Mouse (Mus musculus): ENCODE measurements around the gene Amotl1. TPM values are rescaled to one million over a fixed set of nuclear protein-coding genes. Genes with fewer than 3 reads are reported as not detected.

Gene Amotl1
- polyA plus RNA-seq, 1 experiment, result 17.3 TPM

GRCm38 (mm10) chr9:14663591-14663990, 18.7 kb upstream of the Amotl1 start:
- Histone ChIP-seq H3K79me3 (ENCODE audit: low read depth) (no peaks in the 10 kb centered on the region), H3K36me3 (ENCODE audit: control insufficient read depth, insufficient read depth) (no peaks in the 10 kb centered on the region), H3K27me3 (ENCODE audit: control insufficient read depth, insufficient read depth, insufficient read length) (peaks cover 8% of the 10 kb centered on the region), H3ac (ENCODE audit: control insufficient read depth, insufficient read length, low read depth) (no peak overlapping the region), H3K4me3 (ENCODE audit: insufficient read depth, poor library complexity, severe bottlenecking) (no peak overlapping the region), H3K79me2 (ENCODE audit: control insufficient read depth, insufficient read depth) (no peaks in the 10 kb centered on the region)
- TF ChIP-seq MAX (IDR thresholded peaks at IDR 0.05) (no peak), MYOG (IDR thresholded peaks at IDR 0.05; ENCODE audit: control insufficient read depth, extremely low read depth, insufficient read length) (no peak), USF1 (IDR thresholded peaks at IDR 0.05; ENCODE audit: low read depth) (no peak), FOSL1 (IDR thresholded peaks at IDR 0.05; ENCODE audit: insufficient read depth, low read length, poor library complexity, severe bottlenecking) (no peak), CEBPB (IDR thresholded peaks at IDR 0.05; ENCODE audit: low read depth) (no peak), CTCF (IDR thresholded peaks at IDR 0.05; ENCODE audit: control insufficient read depth, insufficient read depth, insufficient read length) (no peak), MYOD1 (IDR thresholded peaks at IDR 0.05; ENCODE audit: control insufficient read depth, insufficient read length, low read depth) (no peak)

- TF ChIP-seq FOSL1 (IDR thresholded peaks at IDR 0.05; ENCODE audit: insufficient read depth, low read length, poor library complexity, severe bottlenecking) (no peak), MYOG (IDR thresholded peaks at IDR 0.05; ENCODE audit: control insufficient read depth, extremely low read depth, insufficient read length) (no peak), CTCF (IDR thresholded peaks at IDR 0.05; ENCODE audit: control insufficient read depth, insufficient read depth, insufficient read length) (no peak), CEBPB (IDR thresholded peaks at IDR 0.05; ENCODE audit: low read depth) (no peak), USF1 (IDR thresholded peaks at IDR 0.05; ENCODE audit: low read depth) (no peak), MAX (IDR thresholded peaks at IDR 0.05) (no peak), MYOD1 (IDR thresholded peaks at IDR 0.05; ENCODE audit: control insufficient read depth, insufficient read length, low read depth) (no peak)
- H3K4me3 ChIP-seq (ENCODE audit: insufficient read depth, poor library complexity, severe bottlenecking), result no peak overlapping the region
- no peaks in the 10 kb centered on the region for H3K36me3 ChIP-seq (ENCODE audit: control insufficient read depth, insufficient read depth)
- peaks cover 8% of the 10 kb centered on the region for H3K27me3 ChIP-seq (ENCODE audit: control insufficient read depth, insufficient read depth, insufficient read length)
- H3ac ChIP-seq (ENCODE audit: control insufficient read depth, insufficient read length, low read depth), result no peak overlapping the region
- H3K79me2 ChIP-seq (ENCODE audit: control insufficient read depth, insufficient read depth), result no peaks in the 10 kb centered on the region
- H3K79me3 ChIP-seq (ENCODE audit: low read depth), result no peaks in the 10 kb centered on the region
These were observed 18.0 kb upstream of the Amotl1 start for GRCm38 (mm10) chr9:14662876-14663275.

DNA sequence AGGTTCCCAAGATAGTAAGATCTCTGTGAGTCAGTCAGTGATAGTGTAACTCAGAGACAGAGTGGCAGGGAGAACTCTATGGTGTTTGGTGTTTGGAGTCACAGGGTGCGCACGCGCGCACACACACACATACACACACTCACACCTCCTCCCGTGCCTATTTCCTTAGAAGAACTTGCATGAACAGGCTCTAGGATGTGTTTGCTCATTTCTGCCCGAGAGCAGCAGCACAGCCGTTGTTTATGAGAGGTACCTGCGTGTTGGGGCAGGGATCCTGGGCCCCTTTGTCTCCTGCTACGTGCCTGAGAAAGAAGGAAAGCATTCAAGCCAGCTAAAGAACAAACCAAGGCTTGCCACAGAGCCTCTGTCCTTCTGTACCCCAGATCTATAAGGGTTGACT, 17.3 kb upstream of the Amotl1 start:
- no peaks in the 10 kb centered on the region for H3K79me3 ChIP-seq (ENCODE audit: low read depth)
- H3K4me3 ChIP-seq (ENCODE audit: insufficient read depth, poor library complexity, severe bottlenecking), result no peak overlapping the region
- H3K79me2 ChIP-seq (ENCODE audit: control insufficient read depth, insufficient read depth), result no peaks in the 10 kb centered on the region
- H3ac ChIP-seq (ENCODE audit: control insufficient read depth, insufficient read length, low read depth), result no peak overlapping the region
- TF ChIP-seq USF1 (IDR thresholded peaks at IDR 0.05; ENCODE audit: low read depth) (no peak), CEBPB (IDR thresholded peaks at IDR 0.05; ENCODE audit: low read depth) (no peak), MAX (IDR thresholded peaks at IDR 0.05) (no peak), MYOG (IDR thresholded peaks at IDR 0.05; ENCODE audit: control insufficient read depth, extremely low read depth, insufficient read length) (no peak)
- H3K27me3 ChIP-seq (ENCODE audit: control insufficient read depth, insufficient read depth, insufficient read length), result peaks cover 8% of the 10 kb centered on the region
- H3K36me3 ChIP-seq (ENCODE audit: control insufficient read depth, insufficient read depth), result no peaks in the 10 kb centered on the region

DNA sequence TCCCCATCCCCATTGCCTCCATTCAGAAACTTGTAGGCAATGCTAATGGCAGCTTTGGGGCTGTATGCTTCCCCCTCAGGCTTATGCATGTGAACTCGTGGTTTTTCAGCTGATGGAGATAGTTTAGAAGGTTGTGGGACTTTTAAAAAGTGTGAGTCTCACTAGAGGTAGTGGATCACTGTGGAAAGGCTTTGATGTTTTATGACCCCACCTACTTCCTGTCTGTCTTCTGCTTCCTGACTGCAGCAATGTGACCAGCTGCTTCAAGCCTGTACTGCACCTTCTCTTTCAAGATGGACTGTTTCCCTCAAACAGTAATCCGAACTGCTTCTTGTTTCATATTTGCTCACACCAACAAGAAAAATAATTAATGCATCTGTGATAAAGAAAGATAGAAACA, 13.1 kb upstream of the Amotl1 start:
- Histone ChIP-seq H3K27me3 (ENCODE audit: control insufficient read depth, insufficient read depth, insufficient read length) (peaks cover 8% of the 10 kb centered on the region), H3K79me2 (ENCODE audit: control insufficient read depth, insufficient read depth) (no peaks in the 10 kb centered on the region), H3K79me3 (ENCODE audit: low read depth) (no peaks in the 10 kb centered on the region), H3ac (ENCODE audit: control insufficient read depth, insufficient read length, low read depth) (no peak overlapping the region), H3K4me3 (ENCODE audit: insufficient read depth, poor library complexity, severe bottlenecking) (no peak overlapping the region), H3K36me3 (ENCODE audit: control insufficient read depth, insufficient read depth) (no peaks in the 10 kb centered on the region)
- no peak for TF ChIP-seq CEBPB (IDR thresholded peaks at IDR 0.05; ENCODE audit: low read depth)
- no peak for TF ChIP-seq CTCF (IDR thresholded peaks at IDR 0.05; ENCODE audit: control insufficient read depth, insufficient read depth, insufficient read length)
- no peak for TF ChIP-seq FOSL1 (IDR thresholded peaks at IDR 0.05; ENCODE audit: insufficient read depth, low read length, poor library complexity, severe bottlenecking)
- TF ChIP-seq MYOG (IDR thresholded peaks at IDR 0.05; ENCODE audit: control insufficient read depth, extremely low read depth, insufficient read length), result no peak
- TF ChIP-seq MYOD1 (IDR thresholded peaks at IDR 0.05; ENCODE audit: control insufficient read depth, insufficient read length, low read depth), result no peak
- no peak for TF ChIP-seq MAX (IDR thresholded peaks at IDR 0.05)
- TF ChIP-seq USF1 (IDR thresholded peaks at IDR 0.05; ENCODE audit: low read depth), result no peak

DNA sequence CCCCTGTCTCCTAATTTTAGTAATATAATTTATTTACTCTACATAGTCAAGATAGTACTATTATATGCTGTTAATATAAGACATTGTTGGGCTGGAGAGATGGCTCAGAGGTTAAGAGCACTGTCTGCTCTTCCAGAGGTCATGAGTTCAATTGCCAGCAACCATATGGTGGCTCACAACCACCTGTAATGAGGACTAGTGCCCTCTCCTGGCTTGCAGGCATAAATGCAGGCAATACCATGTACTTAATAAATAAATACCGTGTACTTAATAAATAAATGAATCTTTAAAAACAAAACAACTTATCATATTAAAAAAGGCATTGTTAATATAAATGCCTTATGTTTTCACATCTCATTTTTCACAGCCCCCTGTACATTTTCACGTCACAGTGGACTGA, 9.2 kb upstream of the Amotl1 start:
- H3K79me3 ChIP-seq (ENCODE audit: low read depth), result no peaks in the 10 kb centered on the region
- no peak overlapping the region for H3ac ChIP-seq (ENCODE audit: control insufficient read depth, insufficient read length, low read depth)
- TF ChIP-seq CEBPB (IDR thresholded peaks at IDR 0.05; ENCODE audit: low read depth) (no peak), USF1 (IDR thresholded peaks at IDR 0.05; ENCODE audit: low read depth) (no peak), MYOG (IDR thresholded peaks at IDR 0.05; ENCODE audit: control insufficient read depth, extremely low read depth, insufficient read length) (no peak), MAX (IDR thresholded peaks at IDR 0.05) (no peak)
- no peaks in the 10 kb centered on the region for H3K36me3 ChIP-seq (ENCODE audit: control insufficient read depth, insufficient read depth)
- no peaks in the 10 kb centered on the region for H3K27me3 ChIP-seq (ENCODE audit: control insufficient read depth, insufficient read depth, insufficient read length)
- no peak overlapping the region for H3K4me3 ChIP-seq (ENCODE audit: insufficient read depth, poor library complexity, severe bottlenecking)
- H3K79me2 ChIP-seq (ENCODE audit: control insufficient read depth, insufficient read depth), result no peaks in the 10 kb centered on the region

GRCm38 (mm10) chr9:14652761-14653160, 7.9 kb upstream of the Amotl1 start:
- no peak for TF ChIP-seq CEBPB (IDR thresholded peaks at IDR 0.05; ENCODE audit: low read depth)
- no peak for TF ChIP-seq USF1 (IDR thresholded peaks at IDR 0.05; ENCODE audit: low read depth)
- no peak for TF ChIP-seq MYOG (IDR thresholded peaks at IDR 0.05; ENCODE audit: control insufficient read depth, extremely low read depth, insufficient read length)
- no peak for TF ChIP-seq CTCF (IDR thresholded peaks at IDR 0.05; ENCODE audit: control insufficient read depth, insufficient read depth, insufficient read length)
- TF ChIP-seq MYOD1 (IDR thresholded peaks at IDR 0.05; ENCODE audit: control insufficient read depth, insufficient read length, low read depth), result no peak
- TF ChIP-seq FOSL1 (IDR thresholded peaks at IDR 0.05; ENCODE audit: insufficient read depth, low read length, poor library complexity, severe bottlenecking), result no peak
- Histone ChIP-seq H3K79me3 (ENCODE audit: low read depth) (no peaks in the 10 kb centered on the region), H3K4me3 (ENCODE audit: insufficient read depth, poor library complexity, severe bottlenecking) (no peak overlapping the region), H3K27me3 (ENCODE audit: control insufficient read depth, insufficient read depth, insufficient read length) (peaks cover 4% of the 10 kb centered on the region), H3K36me3 (ENCODE audit: control insufficient read depth, insufficient read depth) (no peaks in the 10 kb centered on the region), H3K79me2 (ENCODE audit: control insufficient read depth, insufficient read depth) (no peaks in the 10 kb centered on the region), H3ac (ENCODE audit: control insufficient read depth, insufficient read length, low read depth) (no peak overlapping the region)

Measured in C2C12 (cell line).